Mouse (Mus musculus) embryo, embryonic 11.5 days (tissue): Measurements from ENCODE around the gene Mlxip.

Experiments
- DNase-seq: peaks from one replicate; pipeline ENCODE4 v3.0.0-alpha.2; 2012; ENCODE audit warnings: low read depth, low spot score

Gene Mlxip

DNA sequence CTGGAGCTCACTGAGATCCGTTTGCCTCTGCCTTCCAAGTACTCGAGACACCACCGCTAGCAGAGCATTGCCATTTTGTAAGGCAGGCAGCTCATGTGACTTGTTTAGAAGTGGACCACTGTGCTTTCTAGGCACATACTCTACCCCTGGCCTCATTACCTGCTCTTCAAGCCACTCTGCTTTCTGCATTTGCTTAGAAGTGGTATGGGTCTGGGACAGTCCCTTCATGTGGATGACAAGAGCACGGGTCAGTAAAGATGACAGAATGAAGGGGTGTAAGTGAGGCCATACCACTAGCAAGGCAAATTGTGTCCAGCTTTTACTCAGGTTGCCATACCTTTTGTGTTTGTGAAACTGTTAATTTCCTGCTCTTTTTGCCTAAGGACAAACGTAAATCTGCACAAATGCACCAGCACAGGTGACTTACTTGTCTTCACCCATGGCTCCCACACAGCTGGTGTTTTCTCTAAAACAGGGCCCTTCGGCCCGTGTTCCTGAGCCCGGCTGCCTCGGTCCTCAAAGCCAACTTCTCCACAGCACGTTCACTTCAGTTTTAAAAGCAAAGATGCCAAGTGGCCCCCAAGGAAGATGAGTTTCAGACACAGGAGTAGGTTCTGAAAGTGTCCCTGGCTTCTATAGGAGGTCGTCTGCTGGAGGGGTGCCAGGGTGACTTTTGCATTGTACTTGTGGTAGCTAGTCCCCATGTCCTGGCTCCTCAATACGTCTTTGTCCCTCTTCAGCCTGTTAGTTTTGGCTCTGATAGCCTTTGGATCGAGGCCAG is 37.1 kb downstream of the Mlxip start:
- DNase-seq, result no peak

GRCm38 (mm10) chr5:123432305-123432874 is 37.8 kb downstream of the Mlxip start:
- no peak for DNase-seq

- no peak for DNase-seq
These were observed 41.6 kb downstream of the Mlxip start for GRCm38 (mm10) chr5:123436071-123436779.

DNA sequence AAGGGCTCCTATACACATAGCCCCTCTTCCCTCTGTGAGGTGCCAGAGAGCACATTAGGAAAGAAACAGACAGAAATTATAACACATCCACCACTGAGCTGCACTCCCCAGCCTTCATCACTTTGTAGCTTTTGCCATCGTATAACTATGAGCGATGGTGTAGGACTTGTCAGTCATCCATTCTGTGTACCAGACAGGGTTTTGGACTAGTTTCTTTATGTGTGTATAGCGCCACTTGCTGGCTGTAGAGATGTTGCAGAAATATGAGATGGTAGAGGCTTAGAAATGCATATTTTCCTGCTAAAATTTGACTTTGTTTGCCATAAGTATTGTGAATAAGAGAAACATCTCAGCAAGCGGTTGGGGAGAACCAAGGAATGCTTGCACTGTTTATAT is 42.2 kb downstream of the Mlxip start:
- DNase-seq, result peak; percentile 29

DNA sequence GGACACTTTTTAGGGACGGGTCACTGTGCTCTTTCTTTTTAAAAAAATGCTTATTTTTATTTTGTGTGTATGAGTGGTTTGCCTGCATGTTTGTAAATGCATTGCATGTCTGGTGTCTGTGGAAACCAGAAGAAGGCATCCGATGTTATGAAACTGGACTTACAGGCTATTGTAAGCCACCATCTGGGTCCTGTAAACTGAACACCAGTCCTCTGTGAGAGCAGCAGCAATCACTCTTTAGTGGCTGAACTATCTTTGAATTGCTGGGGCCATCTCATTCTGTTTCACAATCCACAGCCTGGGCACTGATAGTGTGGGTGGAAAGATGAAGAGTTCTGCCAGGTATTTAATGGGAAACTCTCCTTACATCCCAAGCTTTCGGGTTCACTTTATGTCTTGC is 43.8 kb downstream of the Mlxip start:
- no peak for DNase-seq

GRCm38 (mm10) chr5:123439312-123439711 is 44.7 kb downstream of the Mlxip start:
- no peak for DNase-seq

- no peak for DNase-seq
These were observed 45.3 kb downstream of the Mlxip start for GRCm38 (mm10) chr5:123439941-123440340.

DNA sequence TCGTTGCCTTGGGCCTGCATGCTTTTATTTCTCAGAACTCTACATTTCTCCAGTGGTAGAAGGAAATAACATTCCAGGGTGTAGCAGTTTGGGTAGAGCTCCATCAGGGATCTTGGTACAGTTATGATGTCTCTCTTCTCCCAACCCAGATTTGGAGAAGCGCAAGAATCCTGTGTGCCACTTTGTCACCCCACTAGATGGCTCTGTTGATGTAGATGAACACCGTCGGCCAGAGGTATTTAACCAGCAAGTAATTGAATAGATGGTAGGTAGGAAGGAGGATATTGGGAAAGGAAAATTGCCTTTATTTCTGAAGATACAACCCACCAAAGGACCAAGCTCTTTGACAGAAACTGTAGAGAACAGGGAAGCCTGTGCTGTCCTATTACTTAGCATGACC is 46.1 kb downstream of the Mlxip start:
- DNase-seq, result no peak

GRCm38 (mm10) chr5:123442283-123442682 is 47.7 kb downstream of the Mlxip start:
- DNase-seq, result no peak

DNA sequence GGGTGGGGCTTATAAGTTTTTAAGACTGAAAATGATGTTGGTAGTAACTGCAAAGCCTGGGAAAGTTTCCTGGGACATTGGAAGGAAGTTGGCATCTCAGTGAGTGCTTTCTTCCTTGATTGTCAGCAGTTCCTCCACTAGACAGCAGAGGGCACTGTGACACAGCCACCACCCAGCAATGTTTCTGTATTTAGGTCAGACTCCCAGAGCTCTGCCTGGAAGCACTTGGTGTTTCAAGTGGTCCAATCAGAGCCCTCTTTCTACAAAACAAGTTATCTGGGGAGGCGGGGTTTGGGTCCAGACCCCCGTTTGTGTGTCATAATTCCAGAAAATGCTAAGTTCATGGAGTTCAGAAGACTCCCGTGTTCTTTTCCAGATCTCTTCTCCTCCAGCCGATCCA is 49.5 kb downstream of the Mlxip start:
- DNase-seq, result peak; percentile 47

DNA sequence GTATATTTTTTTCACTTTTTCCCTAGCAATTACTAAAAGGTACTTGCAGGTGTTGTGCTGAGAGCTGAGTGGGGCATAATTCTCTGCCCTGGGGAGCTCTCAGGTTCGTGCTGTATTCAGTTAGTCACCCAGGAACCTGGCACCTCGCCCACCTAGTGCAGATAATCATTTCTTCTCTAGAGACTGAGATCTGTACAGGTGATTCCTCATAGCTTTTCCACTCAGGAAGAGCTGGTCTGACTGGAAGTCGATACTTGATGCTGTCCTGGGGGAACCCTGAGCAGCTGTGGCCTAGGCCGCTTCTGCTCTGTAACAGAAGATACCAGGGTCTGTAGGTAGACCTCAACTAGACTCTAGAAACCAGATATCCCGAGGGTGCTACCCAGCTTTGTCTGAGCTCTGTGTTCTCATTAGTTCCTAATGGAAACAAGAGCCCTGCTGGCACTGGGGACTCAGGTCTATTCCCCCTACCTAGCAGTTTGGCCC is 50.3 kb downstream of the Mlxip start:
- no peak for DNase-seq

DNA sequence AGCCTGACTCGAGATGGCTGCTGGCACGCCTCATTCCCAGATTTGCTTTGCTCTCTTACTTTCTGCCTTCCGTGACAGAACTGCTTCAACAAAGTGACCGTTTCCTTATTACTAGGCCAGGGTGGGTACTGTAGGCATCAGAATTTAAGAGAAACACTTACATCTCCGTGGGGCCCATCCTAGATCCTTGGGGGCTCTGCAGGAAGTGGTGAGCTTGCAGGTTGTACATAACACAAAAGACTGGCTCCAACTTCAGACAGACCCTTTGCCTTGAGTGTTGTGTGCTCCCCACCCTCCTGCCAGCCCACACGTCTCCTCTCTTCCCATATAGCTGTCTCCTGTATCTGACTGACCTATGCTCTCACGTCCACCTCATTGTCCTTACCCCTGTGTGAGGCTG is 57.3 kb downstream of the Mlxip start:
- no peak for DNase-seq

- DNase-seq, result no peak
These were observed 66.8 kb downstream of the Mlxip start for GRCm38 (mm10) chr5:123461420-123461819.

DNA sequence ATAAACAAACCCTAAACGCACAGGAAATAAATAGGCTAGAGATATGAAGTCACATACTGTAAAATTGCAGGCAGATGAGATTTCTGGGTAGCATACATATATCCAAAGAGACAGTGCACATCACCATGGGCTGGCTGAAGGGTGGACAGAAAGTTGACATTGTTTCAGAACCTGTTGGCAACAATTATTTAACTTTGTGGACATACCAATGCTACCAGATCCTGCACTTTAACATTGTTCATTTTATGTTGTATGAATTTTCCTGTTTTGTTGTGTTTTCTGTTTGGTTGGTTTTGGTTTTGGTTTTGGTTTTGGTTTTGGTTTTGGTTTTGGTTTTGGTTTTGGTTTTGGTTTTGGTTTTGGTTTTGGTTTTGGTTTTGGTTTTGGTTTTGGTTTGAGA is 70.0 kb downstream of the Mlxip start:
- DNase-seq, result no peak

- no peak for DNase-seq
These were observed 76.3 kb downstream of the Mlxip start for GRCm38 (mm10) chr5:123470784-123471400.

- DNase-seq, result no peak
These were observed 79.2 kb downstream of the Mlxip start for GRCm38 (mm10) chr5:123473817-123474216.

DNA sequence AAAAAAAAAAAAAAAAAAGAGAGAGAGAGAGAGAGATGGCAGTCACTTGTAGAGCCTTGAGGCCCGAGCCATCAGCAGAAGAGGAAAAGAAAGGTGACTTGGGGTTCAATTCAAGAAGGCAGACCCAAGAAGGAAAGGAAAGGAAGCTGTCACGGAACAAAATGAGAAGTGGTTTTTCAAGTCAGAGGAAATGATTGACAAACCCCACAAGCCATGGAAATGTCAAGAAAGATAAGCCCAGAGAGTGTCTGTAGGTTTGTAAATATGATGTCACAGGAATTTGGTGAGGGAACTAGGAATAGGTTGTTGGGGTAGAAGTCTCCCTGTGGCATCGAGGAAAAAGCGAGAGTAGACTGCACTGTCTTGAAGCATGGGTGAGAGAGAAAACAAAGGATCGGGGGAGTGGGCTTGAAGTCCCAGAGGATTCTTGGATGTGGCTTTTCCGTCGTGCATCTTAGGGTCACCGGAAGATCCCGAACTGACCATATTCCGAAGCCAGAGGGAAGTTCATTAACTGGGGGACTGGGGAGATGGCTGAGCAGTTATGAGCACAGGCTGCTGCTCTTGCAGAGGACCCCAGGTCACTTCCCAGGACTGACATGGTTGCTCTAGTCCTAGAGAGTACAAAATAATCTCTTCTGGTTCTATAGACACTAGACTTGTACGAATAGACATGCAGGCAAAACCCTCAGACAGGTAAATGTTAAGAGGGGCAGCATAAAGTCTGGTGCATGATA is 93.2 kb downstream of the Mlxip start:
- no peak for DNase-seq

DNA sequence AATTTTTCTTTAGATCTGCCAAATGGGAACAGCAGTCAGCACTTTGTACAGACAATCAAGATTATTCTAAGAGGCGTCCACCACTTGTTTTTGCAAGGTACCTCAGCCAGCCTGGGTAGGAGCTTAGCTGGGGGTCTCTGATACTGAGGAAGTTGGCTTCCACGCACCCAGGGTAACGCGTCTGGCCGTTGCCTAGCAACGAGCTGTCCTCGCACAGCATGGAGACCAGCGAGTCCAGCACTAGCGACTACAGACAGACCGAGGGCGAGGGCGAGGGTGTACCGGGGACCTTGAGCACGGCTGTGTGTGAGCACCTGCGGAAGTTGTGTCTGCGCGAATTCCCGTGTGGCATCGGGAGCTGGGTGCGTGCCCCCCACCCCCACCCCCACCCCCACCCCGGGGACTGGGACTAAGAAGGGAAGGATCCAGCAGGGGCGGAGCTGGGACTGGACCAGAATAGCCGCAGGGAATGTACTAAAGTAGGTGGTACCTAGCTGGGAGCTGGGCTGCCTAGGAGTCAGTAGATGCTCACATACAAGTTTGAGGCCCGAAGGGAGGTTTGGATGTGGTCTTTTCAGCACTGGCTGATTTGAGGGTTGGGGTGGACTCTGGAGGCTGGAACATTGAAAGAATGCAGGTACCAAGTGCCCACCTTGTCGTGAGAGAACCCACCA is 94.7 kb downstream of the Mlxip start, which contains the start of the genes Lrrc43 and Il31:
Gene Lrrc43, plus strand, starts transcription at position 194 of the 674 bp plus-strand sequence.
Gene Il31, minus strand, starts transcription at position 378 of the 674 bp plus-strand sequence.
- DNase-seq, result no peak

DNA sequence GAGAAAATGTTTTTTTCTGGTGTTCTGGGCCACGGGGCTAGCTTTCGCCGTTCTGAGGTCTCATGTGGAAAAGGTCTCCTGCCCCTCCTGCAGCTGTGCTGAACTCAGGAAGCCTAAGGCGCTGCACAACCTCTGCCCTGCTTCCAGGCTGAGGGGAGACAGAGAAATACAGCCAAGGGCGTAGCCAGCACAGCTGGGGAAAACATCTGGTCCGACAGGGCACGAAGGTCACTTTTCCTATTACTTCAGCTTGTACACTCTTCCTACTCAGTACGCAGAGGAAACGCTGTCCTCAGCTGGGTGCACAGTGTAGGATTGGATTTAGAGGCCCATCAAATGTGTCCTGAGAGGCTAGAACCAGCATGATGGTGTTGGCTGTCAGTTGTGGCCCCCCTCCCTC is 95.3 kb downstream of the Mlxip start:
- no peak for DNase-seq

DNA sequence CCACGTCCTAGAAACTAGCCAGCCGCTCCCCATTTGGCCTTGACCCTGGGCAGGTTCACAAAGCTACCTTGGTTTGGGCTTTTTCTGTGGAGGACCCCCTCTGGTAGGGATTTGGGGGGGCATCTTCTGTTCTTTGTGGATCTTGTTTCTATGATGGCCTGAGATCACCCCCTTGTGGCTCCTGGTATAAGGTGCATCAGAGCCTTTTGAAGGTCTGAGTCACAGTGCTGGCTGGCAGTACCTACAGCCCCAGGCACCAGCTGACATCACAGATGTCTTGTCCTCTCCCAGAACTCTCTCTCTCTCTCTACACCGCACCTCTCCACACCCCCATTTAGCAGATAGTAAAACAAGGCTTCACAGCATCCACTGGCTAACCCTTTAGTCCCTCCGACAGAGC is 105.1 kb downstream of the Mlxip start:
- DNase-seq, result no peak

DNA sequence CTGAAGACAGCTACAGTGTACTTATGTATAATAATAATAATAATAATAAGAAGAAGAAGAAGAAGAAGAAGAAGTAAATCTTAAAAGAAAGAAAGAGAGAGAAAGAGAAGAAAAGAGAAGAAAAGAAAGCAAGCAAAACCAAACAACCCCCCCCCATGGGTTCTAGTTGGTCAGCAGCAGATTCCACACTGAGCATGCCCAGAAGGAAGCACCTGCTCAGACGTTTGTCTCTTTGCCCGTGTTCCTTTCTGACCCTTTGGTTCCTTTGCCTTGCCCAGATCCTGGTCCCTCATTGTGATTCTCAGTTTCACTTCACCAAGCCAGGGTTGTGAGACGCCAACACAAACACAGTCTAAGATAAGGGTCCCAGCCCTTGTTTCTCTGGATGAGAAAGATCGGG is 107.4 kb downstream of the Mlxip start:
- DNase-seq, result no peak
